Mouse (Mus musculus): Measurements from ENCODE around the gene Zfp941. TPM values are rescaled to one million over a fixed set of nuclear protein-coding genes. Genes with fewer than 3 reads are reported as not detected.

Zfp941 gene
- polyA plus RNA-seq (2015; fragmentation: Nextera tagmentation; extraction: Ambion mirVana): 0.56 and 0.87 TPM in 2 replicates

GRCm38 (mm10) chr7:140821653-140822329 is at the start of gene Zfp941:
Gene Zfp941 (minus strand): TSS chr7:140822178.
- ATAC-seq (ENCODE audit: insufficient number of reproducible peaks, low FRiP score, low TSS enrichment, low read depth): 0 out of 2 replicates have a peak, but pooled peaks have one; percentile 43
- no peaks in the 10 kb centered on the region for H3K9me3 ChIP-seq (replicated peaks)
- H3K27me3 ChIP-seq: no peaks in the 10 kb centered on the region
- no peaks in the 10 kb centered on the region for H3K4me1 ChIP-seq
- 2% methylated on average over 21 of the region's 21 CpGs for WGBS
- no peaks in the 10 kb centered on the region for H3K36me3 ChIP-seq
- H3K9ac ChIP-seq: no peak within 1 kb of the TSS
- H3K4me2 ChIP-seq (replicated peaks): peak within 1 kb of the TSS; percentile 65
- no peak within 1 kb of the TSS for H3K27ac ChIP-seq (replicated peaks)
- H3K4me3 ChIP-seq (replicated peaks): peak within 1 kb of the TSS; percentile 45

GRCm38 (mm10) chr7:140864761-140865160 is 42.8 kb upstream of the Zfp941 start:
- H3K4me1 ChIP-seq: peaks cover 4% of the 10 kb centered on the region; the same call in 1 of the 2 replicates
- peaks cover 68% of the 10 kb centered on the region for H3K36me3 ChIP-seq

DNA sequence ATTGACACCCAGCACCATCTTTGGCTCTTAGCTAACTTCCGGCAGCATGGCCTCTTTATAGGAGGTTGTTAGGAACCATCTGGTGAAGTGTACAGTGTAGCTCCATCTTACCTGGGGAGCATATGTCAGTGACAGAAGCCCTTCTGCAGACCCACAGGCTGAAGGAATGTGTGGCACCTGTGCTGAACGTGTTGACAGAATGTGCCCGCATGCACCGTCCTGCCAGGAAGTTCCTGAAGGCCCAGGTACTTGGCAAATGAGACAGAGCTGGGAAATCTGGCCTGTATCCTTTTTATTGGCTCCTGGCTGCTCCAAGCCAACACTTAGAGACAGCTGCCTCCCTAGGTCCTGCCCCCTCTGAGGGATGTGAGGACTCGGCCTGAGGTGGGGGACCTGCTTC is 38.8 kb upstream of the Zfp941 start:
- H3K9me3 ChIP-seq (replicated peaks): no peaks in the 10 kb centered on the region
- H3K4me3 ChIP-seq (replicated peaks): no peak overlapping the region
- no peak for ATAC-seq (ENCODE audit: insufficient number of reproducible peaks, low FRiP score, low TSS enrichment, low read depth)
- H3K4me1 ChIP-seq: peaks cover 24% of the 10 kb centered on the region
- H3K36me3 ChIP-seq: peaks cover 64% of the 10 kb centered on the region
- no peaks in the 10 kb centered on the region for H3K27me3 ChIP-seq
- H3K27ac ChIP-seq (replicated peaks): no peak overlapping the region
- H3K4me2 ChIP-seq (replicated peaks): no peak overlapping the region
- WGBS: 84% methylated on average over 5 of the region's 5 CpGs
- no peak overlapping the region for H3K9ac ChIP-seq

More at GRCm38 (mm10) chr7:140864761-140865160, 42.8 kb upstream of the Zfp941 start:
- no peaks in the 10 kb centered on the region for H3K27me3 ChIP-seq
- no peak overlapping the region for H3K9ac ChIP-seq
- WGBS: 89% methylated on average over 12 of the region's 12 CpGs
- H3K27ac ChIP-seq (replicated peaks): no peak overlapping the region
- no peak overlapping the region for H3K4me3 ChIP-seq (replicated peaks)
- H3K9me3 ChIP-seq (replicated peaks): no peaks in the 10 kb centered on the region
- H3K4me2 ChIP-seq (replicated peaks): no peak overlapping the region
- no peak for ATAC-seq (ENCODE audit: insufficient number of reproducible peaks, low FRiP score, low TSS enrichment, low read depth)

- Histone ChIP-seq H3K9ac (no peak overlapping the region), H3K4me2 (replicated peaks) (no peak overlapping the region), H3K27ac (replicated peaks) (no peak overlapping the region), H3K4me1 (peaks cover 30% of the 10 kb centered on the region), H3K27me3 (no peaks in the 10 kb centered on the region), H3K36me3 (peaks cover 62% of the 10 kb centered on the region), H3K4me3 (replicated peaks) (no peak overlapping the region), H3K9me3 (replicated peaks) (no peaks in the 10 kb centered on the region)
- no peak for ATAC-seq (ENCODE audit: insufficient number of reproducible peaks, low FRiP score, low TSS enrichment, low read depth)
- 48% methylated on average over 6 of the region's 6 CpGs for WGBS
Measured at GRCm38 (mm10) chr7:140859997-140860396, 38.0 kb upstream of the Zfp941 start.

GRCm38 (mm10) chr7:140858746-140859145 is 36.8 kb upstream of the Zfp941 start:
- peak overlapping the region; percentile 99 for H3K4me2 ChIP-seq (replicated peaks)
- H3K9ac ChIP-seq: peak overlapping the region; percentile 85; the same call in 1 of the 2 replicates
- H3K36me3 ChIP-seq: peaks cover 59% of the 10 kb centered on the region
- 95% methylated on average over 8 of the region's 8 CpGs for WGBS
- H3K27me3 ChIP-seq: no peaks in the 10 kb centered on the region
- ATAC-seq (ENCODE audit: insufficient number of reproducible peaks, low FRiP score, low TSS enrichment, low read depth): no peak
- peaks cover 34% of the 10 kb centered on the region for H3K4me1 ChIP-seq
- H3K4me3 ChIP-seq (replicated peaks): peak overlapping the region; percentile 90
- no peaks in the 10 kb centered on the region for H3K9me3 ChIP-seq (replicated peaks)
- H3K27ac ChIP-seq (replicated peaks): no peak overlapping the region

DNA sequence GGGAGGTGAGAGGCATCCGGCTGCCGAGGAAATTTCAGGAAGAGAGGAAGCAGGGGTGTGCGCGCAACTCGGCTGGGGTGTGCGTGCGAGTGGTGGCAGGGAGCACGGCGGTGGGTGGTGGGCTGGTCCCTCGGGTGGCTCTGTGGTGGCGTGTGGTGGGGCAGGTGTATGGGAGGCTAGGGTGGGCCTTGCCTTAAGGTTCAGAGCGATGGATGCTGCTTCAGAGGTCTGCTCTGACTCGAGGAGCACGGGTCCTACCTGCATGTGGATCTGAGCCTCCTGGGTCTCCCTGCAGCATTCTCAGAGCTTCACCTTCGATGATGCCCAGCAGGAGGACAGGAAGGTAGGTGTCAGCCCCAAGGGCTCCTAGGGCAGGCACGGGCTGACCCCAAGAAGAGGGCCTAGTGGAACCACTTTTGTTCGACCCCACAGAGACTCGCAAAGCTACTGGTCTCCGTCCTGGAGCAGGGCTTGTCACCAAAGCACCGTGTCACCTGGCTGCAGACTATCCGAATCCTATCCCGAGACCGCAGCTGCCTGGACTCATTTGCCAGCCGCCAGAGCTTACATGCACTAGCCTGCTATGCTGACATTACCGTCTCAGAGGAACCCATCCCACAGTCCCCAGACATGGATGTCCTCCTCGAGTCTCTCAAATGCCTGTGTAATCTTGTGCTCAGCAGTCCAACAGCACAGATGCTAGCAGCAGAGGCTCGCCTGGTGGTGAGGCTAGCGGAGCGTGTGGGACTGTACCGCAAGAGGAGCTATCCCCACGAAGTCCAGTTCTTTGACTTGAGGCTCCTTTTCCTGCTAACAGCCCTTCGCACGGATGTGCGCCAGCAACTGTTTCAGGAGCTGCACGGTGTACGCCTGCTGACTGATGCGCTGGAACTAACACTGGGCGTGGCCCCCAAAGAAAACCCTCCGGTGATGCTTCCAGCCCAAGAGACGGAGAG is 35.9 kb upstream of the Zfp941 start, which contains the start of gene Bet1l:
TSS of gene Bet1l (minus strand) at position 28 of the 956 bp plus-strand sequence.
- 33% methylated on average over 40 of the region's 40 CpGs for WGBS
- ATAC-seq (ENCODE audit: insufficient number of reproducible peaks, low FRiP score, low TSS enrichment, low read depth): peak; percentile 8; the same call in 1 of the 2 replicates
- H3K4me1 ChIP-seq: peaks cover 34% of the 10 kb centered on the region

DNA sequence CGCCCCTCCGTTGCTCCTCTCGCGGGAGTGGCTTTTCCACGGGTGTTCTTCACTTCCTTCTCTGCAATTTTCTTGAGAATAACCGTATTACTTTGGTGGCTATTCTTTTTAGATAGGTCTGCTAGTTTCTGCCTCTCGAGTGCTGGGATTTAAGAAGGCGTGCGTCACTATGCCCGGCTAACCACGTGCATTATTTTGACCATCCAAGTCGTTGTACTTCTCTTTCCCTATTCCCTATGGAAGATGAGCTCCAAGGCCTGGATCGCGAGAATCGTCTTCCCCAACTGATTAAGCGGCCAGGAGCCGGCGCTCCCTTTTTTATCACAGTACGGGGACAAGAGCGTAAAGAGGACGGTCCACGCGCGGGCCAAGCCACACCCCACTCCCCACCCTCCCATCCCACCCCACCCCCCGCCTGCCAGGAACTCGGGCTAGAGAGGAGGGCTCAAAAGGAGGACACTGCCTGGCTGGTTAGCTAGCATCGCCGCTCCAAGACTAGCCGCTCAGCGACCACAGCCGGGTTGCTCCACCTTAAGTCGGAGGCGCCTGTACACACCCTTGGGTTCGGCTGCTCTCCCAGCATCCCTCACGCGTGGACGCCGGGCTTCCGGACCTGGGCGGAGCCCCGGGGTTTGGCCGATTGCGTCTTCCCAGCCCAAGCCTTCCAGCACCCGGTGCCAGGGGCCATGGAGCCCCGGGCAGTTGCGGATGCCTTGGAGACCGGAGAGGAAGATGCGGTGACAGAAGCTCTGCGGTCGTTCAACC is 35.0 kb upstream of the Zfp941 start, which contains the start of gene Ric8a:
TSS of gene Ric8a (plus strand) at position 173 of the 765 bp plus-strand sequence.
- peak within 1 kb of the TSS; percentile 99 for H3K4me2 ChIP-seq (replicated peaks)
- H3K27ac ChIP-seq (replicated peaks): peak within 1 kb of the TSS; percentile 92
- WGBS: under 1% methylated on average over 50 of the region's 50 CpGs
- peaks cover 60% of the 10 kb centered on the region for H3K36me3 ChIP-seq
- H3K9me3 ChIP-seq (replicated peaks): no peaks in the 10 kb centered on the region
- H3K9ac ChIP-seq: peak within 1 kb of the TSS; percentile 85
- no peaks in the 10 kb centered on the region for H3K27me3 ChIP-seq
- H3K4me1 ChIP-seq: peaks cover 34% of the 10 kb centered on the region
- H3K4me3 ChIP-seq (replicated peaks): peak within 1 kb of the TSS; percentile 90
- ATAC-seq (ENCODE audit: insufficient number of reproducible peaks, low FRiP score, low TSS enrichment, low read depth): peak; percentile 87

More for the DNA sequence above, 35.9 kb upstream of the Zfp941 start, which contains the start of gene Bet1l:
- H3K9me3 ChIP-seq (replicated peaks): no peaks in the 10 kb centered on the region
- H3K27me3 ChIP-seq: no peaks in the 10 kb centered on the region
- peak within 1 kb of the TSS; percentile 99 for H3K4me2 ChIP-seq (replicated peaks)
- peak within 1 kb of the TSS; percentile 85 for H3K9ac ChIP-seq
- H3K36me3 ChIP-seq: peaks cover 60% of the 10 kb centered on the region
- peak within 1 kb of the TSS; percentile 92 for H3K27ac ChIP-seq (replicated peaks)
- peak within 1 kb of the TSS; percentile 90 for H3K4me3 ChIP-seq (replicated peaks)

GRCm38 (mm10) chr7:140855860-140856784 is 34.1 kb upstream of the Zfp941 start, which contains the start of gene Gm45785:
Gene Gm45785 (minus strand): TSS chr7:140856331.
- H3K9ac ChIP-seq: peak within 1 kb of the TSS; percentile 85
- ATAC-seq (ENCODE audit: insufficient number of reproducible peaks, low FRiP score, low TSS enrichment, low read depth): peak; percentile 74
- no peaks in the 10 kb centered on the region for H3K9me3 ChIP-seq (replicated peaks)
- peak within 1 kb of the TSS; percentile 90 for H3K4me3 ChIP-seq (replicated peaks)
- H3K27ac ChIP-seq (replicated peaks): peak within 1 kb of the TSS; percentile 92
- WGBS: under 1% methylated on average over 51 of the region's 51 CpGs
- peak within 1 kb of the TSS; percentile 99 for H3K4me2 ChIP-seq (replicated peaks)
- no peaks in the 10 kb centered on the region for H3K27me3 ChIP-seq
- peaks cover 34% of the 10 kb centered on the region for H3K4me1 ChIP-seq
- peaks cover 58% of the 10 kb centered on the region for H3K36me3 ChIP-seq

- peak overlapping the region; percentile 99 for H3K4me2 ChIP-seq (replicated peaks)
- peak overlapping the region; percentile 90 for H3K4me3 ChIP-seq (replicated peaks)
- 71% methylated on average over 9 of the region's 9 CpGs for WGBS
- H3K4me1 ChIP-seq: peaks cover 34% of the 10 kb centered on the region
- peaks cover 49% of the 10 kb centered on the region for H3K36me3 ChIP-seq
- no peaks in the 10 kb centered on the region for H3K9me3 ChIP-seq (replicated peaks)
- no peaks in the 10 kb centered on the region for H3K27me3 ChIP-seq
- no peak for ATAC-seq (ENCODE audit: insufficient number of reproducible peaks, low FRiP score, low TSS enrichment, low read depth)
- H3K9ac ChIP-seq: peak overlapping the region; percentile 85
- no peak overlapping the region for H3K27ac ChIP-seq (replicated peaks)
Measured at GRCm38 (mm10) chr7:140855181-140855580, 33.2 kb upstream of the Zfp941 start.

All from embryonic facial prominence, embryonic 15.5 days (tissue).